Mouse (Mus musculus): Measurements from ENCODE around the gene Syne2. TPM values are rescaled to one million over a fixed set of nuclear protein-coding genes. Genes with fewer than 3 reads are reported as not detected.

Syne2 gene
- polyA plus RNA-seq, 1 experiment from 2014 or later, result 50.8 TPM

GRCm38 (mm10) chr12:75894998-75895331 is 77.0 kb downstream of the Syne2 start:
- H3K4me1 ChIP-seq (replicated peaks; ENCODE audit: control insufficient read depth, insufficient read depth, low read length), result no peaks in the 10 kb centered on the region
- no peak overlapping the region for H3K27ac ChIP-seq (ENCODE audit: low read length)
- no peak overlapping the region for H3K9ac ChIP-seq (ENCODE audit: low read length)
- 86% methylated on average over 7 of the region's 7 CpGs for WGBS
- peaks cover 6% of the 10 kb centered on the region for H3K36me3 ChIP-seq (ENCODE audit: control insufficient read depth, insufficient read depth, low read length)
- no peak overlapping the region for H3K4me3 ChIP-seq (ENCODE audit: low read length)
- H3K4me2 ChIP-seq (ENCODE audit: low read depth, low read length), result no peak overlapping the region
- H3K9me3 ChIP-seq (ENCODE audit: control insufficient read depth, low read length), result no peaks in the 10 kb centered on the region
- ATAC-seq (ENCODE audit: low read depth), result no peak
- H3K27me3 ChIP-seq (ENCODE audit: control insufficient read depth, insufficient read depth, low read depth, low read length), result no peaks in the 10 kb centered on the region

GRCm38 (mm10) chr12:75897793-75898192 is 79.9 kb downstream of the Syne2 start:
- Histone ChIP-seq H3K27ac (ENCODE audit: low read length) (no peak overlapping the region), H3K9me3 (ENCODE audit: control insufficient read depth, low read length) (peaks cover 4% of the 10 kb centered on the region), H3K27me3 (ENCODE audit: control insufficient read depth, insufficient read depth, low read depth, low read length) (no peaks in the 10 kb centered on the region), H3K4me1 (replicated peaks; ENCODE audit: control insufficient read depth, insufficient read depth, low read length) (no peaks in the 10 kb centered on the region), H3K36me3 (ENCODE audit: control insufficient read depth, insufficient read depth, low read length) (peaks cover 6% of the 10 kb centered on the region), H3K9ac (ENCODE audit: low read length) (no peak overlapping the region), H3K4me3 (ENCODE audit: low read length) (no peak overlapping the region), H3K4me2 (ENCODE audit: low read depth, low read length) (no peak overlapping the region)
- WGBS, result 92% methylated on average over 7 of the region's 7 CpGs
- ATAC-seq (ENCODE audit: low read depth), result no peak

- H3K27ac ChIP-seq (ENCODE audit: low read length), result no peak overlapping the region
- peaks cover 15% of the 10 kb centered on the region for H3K36me3 ChIP-seq (ENCODE audit: control insufficient read depth, insufficient read depth, low read length)
- H3K27me3 ChIP-seq (ENCODE audit: control insufficient read depth, insufficient read depth, low read depth, low read length), result no peaks in the 10 kb centered on the region
- H3K4me1 ChIP-seq (replicated peaks; ENCODE audit: control insufficient read depth, insufficient read depth, low read length), result no peaks in the 10 kb centered on the region
- no peak overlapping the region for H3K4me3 ChIP-seq (ENCODE audit: low read length)
- 96% methylated on average over 9 of the region's 9 CpGs for WGBS
- no peak overlapping the region for H3K9ac ChIP-seq (ENCODE audit: low read length)
- peaks cover 4% of the 10 kb centered on the region for H3K9me3 ChIP-seq (ENCODE audit: control insufficient read depth, low read length)
- ATAC-seq (ENCODE audit: low read depth), result no peak
- no peak overlapping the region for H3K4me2 ChIP-seq (ENCODE audit: low read depth, low read length)
Measured at GRCm38 (mm10) chr12:75901721-75902120, 83.8 kb downstream of the Syne2 start.

DNA sequence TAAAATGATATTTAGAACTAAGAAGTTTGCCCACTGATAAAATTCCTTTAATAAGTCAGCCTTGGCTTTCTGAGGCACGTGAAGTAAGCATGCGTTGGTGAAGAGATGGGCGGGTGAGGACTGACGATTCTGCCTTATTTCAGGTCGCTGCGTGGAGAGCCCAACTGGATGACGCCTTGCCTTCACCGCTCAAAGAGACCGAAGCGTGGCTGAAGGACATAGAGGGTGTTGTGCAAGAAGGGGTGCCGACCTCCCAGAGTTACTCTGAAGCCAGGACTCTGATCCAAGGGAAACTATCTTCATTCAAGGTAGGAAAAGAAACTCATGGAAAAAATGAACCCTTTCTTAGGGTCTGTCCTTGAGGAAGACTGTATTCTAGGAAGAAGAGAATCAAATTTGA is 86.1 kb downstream of the Syne2 start:
- H3K27ac ChIP-seq (ENCODE audit: low read length), result no peak overlapping the region
- no peak overlapping the region for H3K9ac ChIP-seq (ENCODE audit: low read length)
- no peak overlapping the region for H3K4me3 ChIP-seq (ENCODE audit: low read length)
- peaks cover 17% of the 10 kb centered on the region for H3K36me3 ChIP-seq (ENCODE audit: control insufficient read depth, insufficient read depth, low read length)
- no peak overlapping the region for H3K4me2 ChIP-seq (ENCODE audit: low read depth, low read length)
- WGBS, result 83% methylated on average over 11 of the region's 11 CpGs
- H3K9me3 ChIP-seq (ENCODE audit: control insufficient read depth, low read length), result peaks cover 4% of the 10 kb centered on the region
- no peaks in the 10 kb centered on the region for H3K4me1 ChIP-seq (replicated peaks; ENCODE audit: control insufficient read depth, insufficient read depth, low read length)
- no peak for ATAC-seq (ENCODE audit: low read depth)
- no peaks in the 10 kb centered on the region for H3K27me3 ChIP-seq (ENCODE audit: control insufficient read depth, insufficient read depth, low read depth, low read length)

DNA sequence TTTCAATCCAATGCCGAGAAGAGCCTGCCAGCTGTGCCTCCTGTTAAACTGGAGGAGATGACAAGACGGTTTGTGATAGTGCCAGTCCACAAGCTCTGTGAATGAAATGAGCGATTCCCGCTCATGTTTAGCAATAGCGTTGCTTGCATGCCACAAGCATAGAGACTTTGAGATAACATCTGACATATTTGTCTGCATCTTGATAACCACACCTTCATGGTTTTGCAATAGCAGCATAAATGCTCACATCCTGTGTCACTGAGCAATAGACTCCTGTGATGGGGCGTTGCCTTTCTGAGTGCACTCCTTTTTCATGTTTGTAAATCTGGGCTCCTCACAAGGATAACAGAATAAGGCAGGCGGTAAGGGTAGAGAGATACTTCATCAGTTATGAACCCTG is 87.4 kb downstream of the Syne2 start:
- WGBS, result 89% methylated on average over 7 of the region's 7 CpGs
- Histone ChIP-seq H3K27me3 (ENCODE audit: control insufficient read depth, insufficient read depth, low read depth, low read length) (no peaks in the 10 kb centered on the region), H3K4me3 (ENCODE audit: low read length) (no peak overlapping the region), H3K9ac (ENCODE audit: low read length) (no peak overlapping the region), H3K36me3 (ENCODE audit: control insufficient read depth, insufficient read depth, low read length) (peaks cover 23% of the 10 kb centered on the region), H3K4me1 (replicated peaks; ENCODE audit: control insufficient read depth, insufficient read depth, low read length) (no peaks in the 10 kb centered on the region), H3K9me3 (ENCODE audit: control insufficient read depth, low read length) (peaks cover 4% of the 10 kb centered on the region), H3K27ac (ENCODE audit: low read length) (no peak overlapping the region), H3K4me2 (ENCODE audit: low read depth, low read length) (no peak overlapping the region)
- no peak for ATAC-seq (ENCODE audit: low read depth)

GRCm38 (mm10) chr12:75908466-75908865 is 90.5 kb downstream of the Syne2 start:
- Histone ChIP-seq H3K27ac (ENCODE audit: low read length) (no peak overlapping the region), H3K4me2 (ENCODE audit: low read depth, low read length) (no peak overlapping the region), H3K9ac (ENCODE audit: low read length) (no peak overlapping the region), H3K4me1 (replicated peaks; ENCODE audit: control insufficient read depth, insufficient read depth, low read length) (no peaks in the 10 kb centered on the region), H3K4me3 (ENCODE audit: low read length) (no peak overlapping the region), H3K9me3 (ENCODE audit: control insufficient read depth, low read length) (no peaks in the 10 kb centered on the region), H3K27me3 (ENCODE audit: control insufficient read depth, insufficient read depth, low read depth, low read length) (no peaks in the 10 kb centered on the region), H3K36me3 (ENCODE audit: control insufficient read depth, insufficient read depth, low read length) (peaks cover 37% of the 10 kb centered on the region)
- no peak for ATAC-seq (ENCODE audit: low read depth)
- 76% methylated on average over 3 of the region's 3 CpGs for WGBS

- Histone ChIP-seq H3K4me3 (ENCODE audit: low read length) (no peak overlapping the region), H3K27ac (ENCODE audit: low read length) (no peak overlapping the region), H3K27me3 (ENCODE audit: control insufficient read depth, insufficient read depth, low read depth, low read length) (no peaks in the 10 kb centered on the region), H3K4me1 (replicated peaks; ENCODE audit: control insufficient read depth, insufficient read depth, low read length) (no peaks in the 10 kb centered on the region), H3K9me3 (ENCODE audit: control insufficient read depth, low read length) (no peaks in the 10 kb centered on the region), H3K9ac (ENCODE audit: low read length) (no peak overlapping the region), H3K36me3 (ENCODE audit: control insufficient read depth, insufficient read depth, low read length) (peaks cover 19% of the 10 kb centered on the region), H3K4me2 (ENCODE audit: low read depth, low read length) (no peak overlapping the region)
- WGBS, result 73% methylated on average over 5 of the region's 5 CpGs
- ATAC-seq (ENCODE audit: low read depth), result no peak
Measured at GRCm38 (mm10) chr12:75915694-75916093, 97.8 kb downstream of the Syne2 start.

GRCm38 (mm10) chr12:75918415-75918814 is 100.5 kb downstream of the Syne2 start:
- Histone ChIP-seq H3K4me1 (replicated peaks; ENCODE audit: control insufficient read depth, insufficient read depth, low read length) (no peaks in the 10 kb centered on the region), H3K27me3 (ENCODE audit: control insufficient read depth, insufficient read depth, low read depth, low read length) (no peaks in the 10 kb centered on the region), H3K9ac (ENCODE audit: low read length) (no peak overlapping the region), H3K4me3 (ENCODE audit: low read length) (no peak overlapping the region), H3K27ac (ENCODE audit: low read length) (no peak overlapping the region), H3K36me3 (ENCODE audit: control insufficient read depth, insufficient read depth, low read length) (peaks cover 5% of the 10 kb centered on the region), H3K9me3 (ENCODE audit: control insufficient read depth, low read length) (no peaks in the 10 kb centered on the region), H3K4me2 (ENCODE audit: low read depth, low read length) (no peak overlapping the region)
- 53% methylated on average over 2 of the region's 2 CpGs for WGBS
- no peak for ATAC-seq (ENCODE audit: low read depth)

- Histone ChIP-seq H3K4me3 (ENCODE audit: low read length) (no peak overlapping the region), H3K9ac (ENCODE audit: low read length) (no peak overlapping the region), H3K36me3 (ENCODE audit: control insufficient read depth, insufficient read depth, low read length) (peaks cover 5% of the 10 kb centered on the region), H3K4me2 (ENCODE audit: low read depth, low read length) (no peak overlapping the region), H3K27me3 (ENCODE audit: control insufficient read depth, insufficient read depth, low read depth, low read length) (no peaks in the 10 kb centered on the region), H3K4me1 (replicated peaks; ENCODE audit: control insufficient read depth, insufficient read depth, low read length) (no peaks in the 10 kb centered on the region), H3K9me3 (ENCODE audit: control insufficient read depth, low read length) (no peaks in the 10 kb centered on the region), H3K27ac (ENCODE audit: low read length) (no peak overlapping the region)
- 44% methylated on average over 6 of the region's 6 CpGs for WGBS
- ATAC-seq (ENCODE audit: low read depth), result no peak
Measured at GRCm38 (mm10) chr12:75918914-75919313, 101.0 kb downstream of the Syne2 start.

GRCm38 (mm10) chr12:75922900-75923299 is 105.0 kb downstream of the Syne2 start:
- H3K4me1 ChIP-seq (replicated peaks; ENCODE audit: control insufficient read depth, insufficient read depth, low read length), result no peaks in the 10 kb centered on the region
- 58% methylated on average over 11 of the region's 11 CpGs for WGBS
- 0 out of 2 replicates have a peak, but pooled peaks have one; percentile 41 for ATAC-seq (ENCODE audit: low read depth)
- H3K36me3 ChIP-seq (ENCODE audit: control insufficient read depth, insufficient read depth, low read length), result peaks cover 20% of the 10 kb centered on the region
- H3K4me3 ChIP-seq (ENCODE audit: low read length), result no peak overlapping the region
- no peak overlapping the region for H3K9ac ChIP-seq (ENCODE audit: low read length)
- no peaks in the 10 kb centered on the region for H3K9me3 ChIP-seq (ENCODE audit: control insufficient read depth, low read length)
- no peaks in the 10 kb centered on the region for H3K27me3 ChIP-seq (ENCODE audit: control insufficient read depth, insufficient read depth, low read depth, low read length)
- H3K27ac ChIP-seq (ENCODE audit: low read length), result no peak overlapping the region
- no peak overlapping the region for H3K4me2 ChIP-seq (ENCODE audit: low read depth, low read length)
